Mouse (Mus musculus) E14TG2a.4 (cell line): ENCODE data around the gene Ctbs.

Source experiments
- H3K27me3 ChIP-seq: 2 replicates; pipeline ENCODE4 v1.6.1; 2014; ENCODE audit warnings: low read length, control low read depth; ENCODE audit not compliant: insufficient read depth
- H3K36me3 ChIP-seq: 2 replicates; pipeline ENCODE4 v1.6.1; 2014; ENCODE audit warnings: low read length, control low read depth; ENCODE audit not compliant: insufficient read depth
- H3K4me1 ChIP-seq: replicated peaks from 2 replicates; pipeline ENCODE4 v1.6.1; 2014; ENCODE audit warnings: low read depth, low read length, control low read depth
- H3K4me3 ChIP-seq: replicated peaks from 2 replicates; pipeline ENCODE4 v1.5.1; 2014; ENCODE audit warnings: mild to moderate bottlenecking, low read length
- H3K9me3 ChIP-seq: 2 replicates; pipeline ENCODE4 v1.6.1; 2014; ENCODE audit warnings: low read length, control low read depth
- CTCF ChIP-seq: conservative IDR thresholded peaks from 2 replicates; pipeline ENCODE4 v1.5.1; 2014; ENCODE audit warnings: low read length
- NANOG ChIP-seq: IDR thresholded peaks from 2 replicates; pipeline ENCODE4 v1.6.1; 2014; ENCODE audit warnings: borderline replicate concordance, low read length, mixed read lengths
- POU5F1 ChIP-seq: IDR thresholded peaks from 2 replicates; pipeline ENCODE4 v1.6.1; 2014; ENCODE audit warnings: low read length, borderline replicate concordance

Ctbs gene

GRCm38 (mm10) chr3:146440011-146440410 lies 9.6 kb upstream of the Ctbs start:
- no peak for TF ChIP-seq CTCF
- no peak for TF ChIP-seq POU5F1
- TF ChIP-seq NANOG: no peak
- Histone ChIP-seq H3K9me3 (no peaks in the 10 kb centered on the region), H3K4me3 (no peak overlapping the region), H3K36me3 (peaks cover 56% of the 10 kb centered on the region), H3K4me1 (peaks cover 6% of the 10 kb centered on the region), H3K27me3 (no peaks in the 10 kb centered on the region)

- H3K9me3 ChIP-seq: no peaks in the 10 kb centered on the region
- H3K36me3 ChIP-seq: peaks cover 55% of the 10 kb centered on the region
- H3K4me3 ChIP-seq: no peak overlapping the region
- peaks cover 6% of the 10 kb centered on the region for H3K4me1 ChIP-seq
- TF ChIP-seq CTCF (no peak), POU5F1 (no peak), NANOG (no peak)
- H3K27me3 ChIP-seq: no peaks in the 10 kb centered on the region
Measured at GRCm38 (mm10) chr3:146440422-146440821, 9.2 kb upstream of the Ctbs start.

- TF ChIP-seq NANOG: no peak
- Histone ChIP-seq H3K36me3 (peaks cover 35% of the 10 kb centered on the region), H3K27me3 (no peaks in the 10 kb centered on the region), H3K9me3 (no peaks in the 10 kb centered on the region), H3K4me3 (no peak overlapping the region), H3K4me1 (peaks cover 6% of the 10 kb centered on the region)
Measured at GRCm38 (mm10) chr3:146442484-146442883, 7.1 kb upstream of the Ctbs start.

- Histone ChIP-seq H3K4me1 (peaks cover 6% of the 10 kb centered on the region), H3K27me3 (no peaks in the 10 kb centered on the region), H3K36me3 (peaks cover 30% of the 10 kb centered on the region), H3K9me3 (no peaks in the 10 kb centered on the region), H3K4me3 (no peak overlapping the region)
- TF ChIP-seq NANOG: no peak
- TF ChIP-seq CTCF: no peak
- no peak for TF ChIP-seq POU5F1
Measured at GRCm38 (mm10) chr3:146442936-146443335, 6.7 kb upstream of the Ctbs start.

- Histone ChIP-seq H3K4me1 (peaks cover 1% of the 10 kb centered on the region), H3K27me3 (no peaks in the 10 kb centered on the region), H3K36me3 (peaks cover 26% of the 10 kb centered on the region), H3K4me3 (no peak overlapping the region), H3K9me3 (no peaks in the 10 kb centered on the region)
- TF ChIP-seq CTCF (no peak), NANOG (no peak), POU5F1 (no peak)
Measured at GRCm38 (mm10) chr3:146443380-146443779, 6.2 kb upstream of the Ctbs start.

GRCm38 (mm10) chr3:146444880-146445279 lies 4.7 kb upstream of the Ctbs start:
- Histone ChIP-seq H3K4me3 (no peak overlapping the region), H3K27me3 (no peaks in the 10 kb centered on the region), H3K4me1 (peaks cover 2% of the 10 kb centered on the region), H3K36me3 (peaks cover 18% of the 10 kb centered on the region), H3K9me3 (no peaks in the 10 kb centered on the region)
- no peak for TF ChIP-seq POU5F1
- no peak for TF ChIP-seq NANOG
- no peak for TF ChIP-seq CTCF

- H3K9me3 ChIP-seq: no peaks in the 10 kb centered on the region
- peaks cover 20% of the 10 kb centered on the region for H3K4me1 ChIP-seq
- no peak for TF ChIP-seq POU5F1
- no peak for TF ChIP-seq NANOG
- no peak for TF ChIP-seq CTCF
Measured at GRCm38 (mm10) chr3:146447156-146447555, 2.4 kb upstream of the Ctbs start.

GRCm38 (mm10) chr3:146447598-146447997 lies 2.0 kb upstream of the Ctbs start:
- Histone ChIP-seq H3K27me3 (no peaks in the 10 kb centered on the region), H3K36me3 (peaks cover 6% of the 10 kb centered on the region; the same call in 1 of the 2 replicates), H3K4me1 (peaks cover 21% of the 10 kb centered on the region), H3K9me3 (no peaks in the 10 kb centered on the region), H3K4me3 (no peak overlapping the region)
- TF ChIP-seq NANOG (no peak), CTCF (no peak), POU5F1 (no peak)

More at GRCm38 (mm10) chr3:146447156-146447555, 2.4 kb upstream of the Ctbs start:
- H3K36me3 ChIP-seq: peaks cover 6% of the 10 kb centered on the region; the same call in 1 of the 2 replicates
- H3K4me3 ChIP-seq: no peak overlapping the region
- no peaks in the 10 kb centered on the region for H3K27me3 ChIP-seq

GRCm38 (mm10) chr3:146448372-146448771 lies 1.2 kb upstream of the Ctbs start:
- Histone ChIP-seq H3K4me1 (peaks cover 21% of the 10 kb centered on the region), H3K9me3 (no peaks in the 10 kb centered on the region), H3K27me3 (no peaks in the 10 kb centered on the region), H3K36me3 (peaks cover 4% of the 10 kb centered on the region; the same call in 1 of the 2 replicates), H3K4me3 (no peak overlapping the region)
- TF ChIP-seq CTCF (no peak), NANOG (no peak), POU5F1 (no peak)
